Mouse (Mus musculus) large intestine, adult 2 months (tissue): ENCODE results near the gene Ces2a. TPM values are rescaled to one million over a fixed set of nuclear protein-coding genes. Genes with fewer than 3 reads are reported as not detected.

ENCODE experiments used
- DNase-seq: peaks from one replicate; pipeline ENCODE4 v3.0.0-alpha.2; 2012; ENCODE audit warnings: low read depth, low spot score
- WGBS: fragments of 180-500 bp; shearing (Covaris S2); methylation state at CpG from one replicate; pipeline ENCODE4 v1.1.7; 2018; 5-methylcytosine and 5-hydroxymethylcytosine counted together
- polyA plus RNA-seq: library from polyadenylated mRNA; depleted of rRNA; stranded (reverse); fragments of >200 nt; gene quantifications from 2 replicates; pipeline ENCODE4 v1.2.3, GENCODE M21; 2012; rRNA removed

Ces2a gene
- polyA plus RNA-seq, result 86.2 and 136 TPM in 2 replicates

GRCm38 (mm10) chr8:104733753-104734152 lies at the start of gene Ces2a:
Gene Ces2a, plus strand, starts transcription at chr8:104734003.
- 23% methylated on average over 1 of the region's 1 CpGs for WGBS
- peak; percentile 39 for DNase-seq

GRCm38 (mm10) chr8:104688433-104688832 lies 45.4 kb upstream of the Ces2a start:
- WGBS, result 19% methylated on average over 4 of the region's 4 CpGs
- DNase-seq, result no peak

DNA sequence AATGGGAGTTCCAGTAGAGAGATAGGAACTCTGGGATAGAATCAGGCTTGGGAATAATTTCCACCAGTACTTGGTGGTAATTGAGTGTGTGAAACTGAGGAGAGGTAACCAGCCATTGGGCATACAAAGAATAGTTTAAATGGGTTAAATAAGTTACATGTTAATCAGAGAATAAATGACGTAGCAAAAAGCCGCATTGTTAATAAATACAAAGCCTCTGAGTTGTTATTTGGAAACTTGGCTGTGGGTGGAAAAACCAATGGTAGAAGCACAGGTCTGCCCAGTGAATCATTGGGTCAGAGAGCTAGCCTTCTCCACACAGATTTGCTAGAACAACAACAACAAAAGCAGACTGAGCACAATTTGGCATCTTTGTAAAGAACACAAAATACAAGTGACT lies 35.2 kb upstream of the Ces2a start:
- 93% methylated on average over 2 of the region's 2 CpGs for WGBS

GRCm38 (mm10) chr8:104701900-104702299 lies 31.9 kb upstream of the Ces2a start:
- 61% methylated on average over 2 of the region's 2 CpGs for WGBS
- no peak for DNase-seq

More for the DNA sequence above, 35.2 kb upstream of the Ces2a start:
- DNase-seq, result no peak

GRCm38 (mm10) chr8:104721166-104721565 lies 12.6 kb upstream of the Ces2a start:
- WGBS, result 80% methylated on average over 8 of the region's 8 CpGs

DNA sequence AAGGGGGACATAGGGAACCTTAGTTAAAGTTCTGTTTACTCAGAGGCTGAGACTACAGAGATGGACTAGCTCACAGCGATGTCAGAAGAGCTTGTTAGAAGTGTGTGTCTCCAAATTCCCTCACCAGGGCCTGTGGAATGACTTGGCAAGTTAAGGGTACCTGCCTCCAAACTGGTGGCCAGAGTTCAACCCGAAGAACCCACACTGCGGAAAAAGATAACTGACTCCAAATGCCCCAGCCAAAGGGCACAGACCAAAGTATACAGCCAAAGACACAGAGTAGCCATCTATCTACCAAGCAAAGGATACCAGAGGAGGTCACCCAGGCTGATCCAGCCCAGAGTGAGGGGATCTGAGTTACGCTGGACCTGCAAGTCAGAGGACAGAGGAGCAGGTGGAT lies 2.4 kb upstream of the Ces2a start:
- WGBS, result 62% methylated on average over 4 of the region's 4 CpGs
- DNase-seq, result no peak

More at GRCm38 (mm10) chr8:104721166-104721565, 12.6 kb upstream of the Ces2a start:
- no peak for DNase-seq

DNA sequence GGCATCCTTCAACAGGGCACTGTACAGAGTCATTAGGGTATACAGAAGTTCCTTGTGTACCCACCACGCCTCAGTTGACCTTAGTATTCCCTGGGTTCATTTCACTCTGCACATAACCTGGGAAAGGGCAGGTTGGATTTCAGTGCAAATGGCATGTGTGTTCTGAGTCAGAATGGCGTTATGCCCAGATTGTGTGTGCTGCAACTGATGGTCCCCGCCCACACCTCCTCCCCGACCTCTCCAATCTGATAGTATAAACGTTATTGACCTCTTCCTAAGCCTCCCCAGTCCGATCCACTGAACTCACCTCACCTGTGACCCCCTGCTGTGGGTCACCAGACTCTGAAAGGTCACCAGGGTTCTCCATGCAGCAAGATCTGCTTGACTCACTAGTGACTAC lies 1.8 kb upstream of the Ces2a start:
- 19% methylated on average over 6 of the region's 6 CpGs for WGBS
- peak; percentile 61 for DNase-seq

DNA sequence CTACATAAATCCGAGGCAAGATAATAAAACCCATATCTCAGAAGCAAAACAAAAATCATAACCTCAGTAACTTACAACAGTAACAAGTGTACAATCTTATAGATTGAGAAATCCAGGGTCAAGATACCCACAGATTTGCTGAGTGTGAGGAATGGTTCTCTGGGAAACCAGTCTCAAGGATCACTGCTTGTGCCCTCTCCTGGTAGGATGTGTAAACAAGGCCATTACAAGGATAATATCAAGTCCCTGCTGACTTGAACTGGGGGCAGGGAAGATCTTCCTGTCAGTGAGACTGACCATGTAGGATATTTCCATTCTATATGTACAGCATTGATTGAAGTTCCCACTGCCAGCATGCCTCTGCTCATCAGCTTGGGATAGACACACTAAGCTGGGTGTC lies 8.2 kb downstream of the Ces2a start:
- no peak for DNase-seq
- 65% methylated on average over 1 of the region's 1 CpGs for WGBS

DNA sequence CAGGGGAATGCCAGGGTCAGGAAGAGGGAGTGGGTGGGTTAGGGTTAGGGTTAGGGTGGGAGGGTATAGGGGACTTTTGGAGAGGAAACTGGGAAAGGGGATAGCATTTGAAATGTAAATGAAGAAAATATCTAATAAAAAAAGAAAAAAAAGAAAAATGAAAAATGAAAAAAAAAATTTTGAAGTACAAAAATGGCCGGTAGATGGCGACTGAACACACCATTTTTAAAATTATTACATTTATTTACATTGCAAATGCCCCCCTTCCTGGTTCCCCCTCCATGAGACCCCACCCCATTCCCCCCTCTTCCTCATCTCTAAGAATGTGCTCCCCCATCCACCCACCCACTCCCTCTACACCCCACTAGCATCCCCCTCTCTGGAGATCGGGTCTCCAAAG lies 9.6 kb downstream of the Ces2a start:
- 72% methylated on average over 3 of the region's 3 CpGs for WGBS
- DNase-seq, result no peak

GRCm38 (mm10) chr8:104752818-104753217 lies 19.0 kb downstream of the Ces2a start:
- DNase-seq, result no peak
- 66% methylated on average over 1 of the region's 1 CpGs for WGBS

DNA sequence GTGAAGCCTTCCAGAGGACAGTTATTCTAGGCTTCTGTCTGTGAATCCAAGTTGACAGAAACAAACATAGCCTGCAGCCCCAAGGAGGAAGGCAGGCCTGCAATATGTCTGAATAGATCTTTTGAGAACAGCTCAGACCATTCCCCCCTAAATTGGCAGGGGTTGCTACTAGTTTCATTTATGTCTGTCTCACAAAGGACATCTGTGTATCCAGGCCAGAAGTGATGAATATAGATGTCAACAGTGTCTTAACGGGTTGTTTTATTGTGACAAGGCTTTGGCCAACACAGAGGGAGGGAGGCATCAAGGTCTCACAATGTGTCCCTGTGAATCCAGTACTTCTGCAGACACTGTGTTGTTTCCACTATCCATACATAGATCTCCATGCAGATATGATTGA lies 23.8 kb downstream of the Ces2a start:
- WGBS, result 39% methylated on average over 1 of the region's 1 CpGs
- DNase-seq, result no peak

DNA sequence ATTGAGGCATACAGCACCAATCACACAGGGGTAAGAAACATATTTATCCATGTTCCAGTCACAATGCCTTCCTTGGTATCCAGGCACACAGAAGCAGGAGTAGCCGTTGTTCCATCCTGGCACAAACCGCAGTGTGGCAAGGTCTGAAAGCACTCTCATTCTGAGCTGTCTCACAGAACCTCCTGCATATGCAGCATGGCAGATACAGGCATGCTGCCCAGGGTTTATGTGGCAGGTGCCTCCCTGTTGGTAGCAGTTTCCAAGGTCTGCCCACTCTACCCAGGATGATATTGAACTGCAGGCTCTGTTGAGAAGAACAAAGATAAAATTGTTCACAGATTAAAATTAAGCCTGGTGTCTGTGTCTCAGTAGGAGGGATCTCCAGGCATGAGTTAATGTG lies 24.4 kb downstream of the Ces2a start:
- DNase-seq, result no peak
- 86% methylated on average over 2 of the region's 2 CpGs for WGBS

DNA sequence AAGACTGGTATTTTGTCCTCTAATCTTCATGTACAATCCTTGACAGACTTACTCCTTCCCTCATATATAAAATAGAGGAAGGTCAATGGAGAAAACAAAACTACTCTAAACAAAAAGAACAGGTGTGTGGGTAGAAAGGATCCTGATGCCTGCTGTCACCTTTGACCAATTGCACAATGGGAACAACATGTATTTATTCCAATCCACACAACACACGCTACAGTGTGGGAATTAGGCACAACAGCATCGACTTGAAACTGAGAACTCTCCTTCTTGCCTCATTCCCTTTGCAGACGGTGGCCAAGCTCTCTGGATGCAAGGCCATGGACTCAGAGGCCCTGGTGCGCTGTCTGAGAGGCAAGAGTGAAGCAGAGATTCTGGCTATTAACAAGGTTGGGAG lies 27.3 kb downstream of the Ces2a start:
- DNase-seq, result no peak
- WGBS, result 86% methylated on average over 4 of the region's 4 CpGs

- WGBS, result 67% methylated on average over 4 of the region's 4 CpGs
- no peak for DNase-seq
Observed at GRCm38 (mm10) chr8:104766485-104766884, 32.7 kb downstream of the Ces2a start.

DNA sequence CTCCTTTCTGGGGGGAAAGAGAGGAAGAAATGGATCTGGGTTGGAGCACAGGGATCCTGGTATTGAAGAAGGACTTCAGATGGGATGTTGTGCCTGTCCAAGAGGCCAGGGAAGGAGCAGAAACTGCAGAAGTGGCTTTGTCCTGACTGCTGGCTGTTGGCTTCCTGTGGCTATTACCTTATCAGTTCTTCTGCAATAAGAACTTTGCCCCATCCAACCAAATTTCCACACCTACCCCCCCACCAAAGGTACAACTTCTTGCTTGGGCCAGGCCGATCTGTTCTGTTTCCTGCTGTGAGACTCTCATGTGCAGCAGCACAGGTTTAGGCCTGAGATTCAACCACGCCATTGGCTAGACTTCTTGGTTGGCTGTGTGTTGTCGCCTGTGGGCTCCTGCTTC lies 36.6 kb downstream of the Ces2a start:
- DNase-seq, result no peak
- WGBS, result 83% methylated on average over 3 of the region's 3 CpGs

- DNase-seq, result no peak
- WGBS, result 54% methylated on average over 1 of the region's 1 CpGs
Observed at GRCm38 (mm10) chr8:104787049-104787448, 53.2 kb downstream of the Ces2a start.

DNA sequence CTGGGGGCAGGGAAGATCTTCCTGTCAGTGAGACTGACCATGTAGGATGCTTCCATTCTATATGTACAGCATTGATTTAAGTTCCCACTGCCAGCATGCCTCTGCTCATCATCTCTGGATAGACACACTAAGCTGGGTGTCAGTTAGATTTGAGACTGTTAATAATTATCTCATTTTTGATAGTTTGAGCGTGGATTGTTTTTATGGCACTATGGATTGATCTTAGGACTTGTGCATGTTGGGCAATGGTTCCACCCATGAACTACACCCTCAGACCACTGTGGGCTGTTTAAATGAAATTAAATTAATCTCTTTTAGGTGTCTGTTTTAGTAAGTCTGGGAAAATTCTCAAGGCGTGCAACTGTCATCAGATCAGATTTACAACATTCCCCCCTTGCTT lies 55.1 kb downstream of the Ces2a start:
- DNase-seq, result no peak
- 45% methylated on average over 2 of the region's 2 CpGs for WGBS

DNA sequence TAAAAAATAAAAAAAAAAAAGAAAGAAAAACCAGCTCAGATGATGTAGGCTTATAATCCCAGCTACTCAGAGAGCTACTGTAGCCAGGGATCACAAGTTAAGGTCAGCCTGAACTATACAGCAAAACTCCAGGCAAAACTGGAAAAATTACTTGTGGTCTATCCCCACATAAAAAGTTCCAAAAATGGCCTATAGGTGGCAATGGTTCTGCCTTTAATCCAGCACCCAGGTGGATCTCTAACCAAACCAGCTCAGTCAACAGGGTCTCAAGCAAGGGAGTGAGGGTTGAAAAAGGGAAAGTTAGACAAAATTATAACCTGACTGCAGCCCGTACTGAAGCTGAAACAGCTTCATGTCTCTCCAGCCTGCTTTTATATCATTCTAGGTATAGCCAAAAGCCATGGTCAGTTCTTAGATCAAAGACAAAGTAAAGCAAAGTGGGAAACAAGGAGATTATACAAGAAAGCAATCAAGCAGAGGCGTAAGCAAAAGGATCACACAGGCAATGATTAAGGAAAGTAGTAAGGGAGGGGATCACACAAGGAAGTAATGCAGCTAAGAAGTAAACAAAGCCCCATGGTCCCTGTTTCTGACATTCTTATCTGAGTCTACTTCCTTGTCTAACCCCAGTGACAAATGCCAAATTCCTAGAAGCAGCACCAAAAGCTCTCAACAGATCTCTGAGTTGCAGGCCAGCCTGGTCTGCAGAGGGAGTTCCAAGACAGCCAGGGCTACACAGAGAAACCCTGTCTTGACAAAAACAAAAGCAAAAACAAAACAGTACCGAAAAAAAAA lies 56.3 kb downstream of the Ces2a start:
- DNase-seq, result no peak
- 16% methylated on average over 3 of the region's 3 CpGs for WGBS
